Mouse (Mus musculus) neural tube, embryonic 11.5 days (tissue): ENCODE results near the gene Mrgprb5. TPM values are rescaled to one million over a fixed set of nuclear protein-coding genes. Genes with fewer than 3 reads are reported as not detected.

Source experiments
- polyA plus RNA-seq: library from polyadenylated mRNA; unstranded; fragments of >200 nt; fragmentation: Nextera tagmentation; extraction: Ambion mirVana; gene quantifications from 2 replicates; pipeline ENCODE4 v1.2.1, GENCODE M21; 2014

Gene Mrgprb5
- polyA plus RNA-seq, 1 experiment from 2014 or later = not detected

Other genes with a start within 250 kb of the Mrgprb5 start
- gene Mrgpra4, start 186.9 kb downstream of the Mrgprb5 start, polyA plus RNA-seq = not detected in 2 replicates
- not detected in 2 replicates for gene Mrgprx1, start 141.4 kb downstream of the Mrgprb5 start, polyA plus RNA-seq
- not detected in 2 replicates for gene Mrgprb4, start 30.3 kb upstream of the Mrgprb5 start, polyA plus RNA-seq
- not detected in 2 replicates for gene Mrgprb8, start 219.5 kb upstream of the Mrgprb5 start, polyA plus RNA-seq